Mouse (Mus musculus): ENCODE data around the gene Car6.

- TF ChIP-seq GATA1 (IDR thresholded peaks at IDR 0.05; ENCODE audit: borderline replicate concordance, low read length) (no peak), FLI1 (IDR thresholded peaks at IDR 0.05; ENCODE audit: low read length) (no peak)
Measured at GRCm38 (mm10) chr4:150168406-150168805, 32.7 kb downstream of the Car6 start.

All from megakaryocyte, embryonic 14.5 days (primary cell).